Mouse (Mus musculus): ENCODE measurements around the gene Lztr1.

Gene Lztr1

GRCm38 (mm10) chr16:17508546-17509239, at the start of gene Lztr1:
Lztr1 (plus strand) TSS chr16:17508688.
- peak; percentile 88 to 96 for DNase-seq (ENCODE audit: low spot score in 2 of 2)

DNA sequence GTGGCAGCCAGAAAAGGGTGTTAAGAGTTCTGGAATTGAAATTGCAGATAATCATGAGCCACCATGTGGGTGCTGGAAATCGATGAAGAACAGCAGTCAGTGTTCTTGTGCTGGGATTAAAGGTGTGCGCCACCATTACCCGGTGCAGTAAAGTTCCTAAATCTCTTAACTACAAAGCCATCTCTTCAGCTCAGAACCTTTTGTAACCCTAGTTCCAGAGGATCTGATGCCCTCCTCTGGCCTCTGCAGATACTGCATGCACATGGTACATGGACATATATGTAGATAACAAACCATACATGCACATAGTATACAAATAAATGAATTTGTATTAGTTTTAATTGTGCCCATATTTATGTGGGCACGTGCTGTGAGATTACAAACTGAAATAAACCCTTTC, 48.2 kb upstream of the Lztr1 start:
- DNase-seq (ENCODE audit: low spot score in 2 of 2), result no peak

DNA sequence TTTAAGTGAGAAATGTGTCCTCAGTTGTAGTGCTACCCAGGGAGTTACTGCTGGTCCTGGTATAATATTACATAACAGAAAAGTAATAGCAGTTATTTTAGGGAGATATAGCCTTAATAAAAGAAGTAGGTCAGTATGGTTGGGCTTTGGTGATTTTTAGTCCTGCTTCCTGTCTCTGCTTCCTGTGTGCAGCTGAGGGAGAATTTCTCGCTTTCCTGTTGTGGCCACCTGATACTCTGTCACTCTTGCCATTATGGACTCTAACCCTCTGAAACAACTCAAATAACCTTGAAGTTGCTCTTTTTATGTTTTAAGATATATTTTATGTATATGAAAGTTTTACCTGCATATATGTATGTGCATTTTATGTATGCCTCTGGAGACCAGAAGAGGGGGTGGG, 46.9 kb upstream of the Lztr1 start:
- no peak for DNase-seq (ENCODE audit: low spot score in 2 of 2)

DNA sequence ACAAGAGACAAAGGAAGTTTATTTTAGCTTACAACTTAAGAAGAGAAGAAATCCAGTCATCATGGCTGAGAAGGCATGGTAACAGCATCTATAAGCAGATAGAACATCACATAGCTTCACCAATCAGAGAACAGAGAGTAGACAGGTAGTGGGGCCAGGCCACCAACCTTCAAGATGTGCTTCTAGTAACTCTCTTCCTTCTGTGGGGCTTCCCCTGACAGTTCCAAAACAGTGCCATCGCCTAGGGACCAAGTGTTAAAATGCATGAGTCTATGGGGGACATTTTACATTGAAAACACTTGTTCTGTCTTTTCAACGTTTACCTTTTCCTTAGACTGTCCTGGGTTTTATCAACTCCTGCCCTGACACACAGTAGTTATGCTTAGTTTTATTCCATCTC, 45.3 kb upstream of the Lztr1 start:
- DNase-seq (ENCODE audit: low spot score in 2 of 2), result no peak

DNA sequence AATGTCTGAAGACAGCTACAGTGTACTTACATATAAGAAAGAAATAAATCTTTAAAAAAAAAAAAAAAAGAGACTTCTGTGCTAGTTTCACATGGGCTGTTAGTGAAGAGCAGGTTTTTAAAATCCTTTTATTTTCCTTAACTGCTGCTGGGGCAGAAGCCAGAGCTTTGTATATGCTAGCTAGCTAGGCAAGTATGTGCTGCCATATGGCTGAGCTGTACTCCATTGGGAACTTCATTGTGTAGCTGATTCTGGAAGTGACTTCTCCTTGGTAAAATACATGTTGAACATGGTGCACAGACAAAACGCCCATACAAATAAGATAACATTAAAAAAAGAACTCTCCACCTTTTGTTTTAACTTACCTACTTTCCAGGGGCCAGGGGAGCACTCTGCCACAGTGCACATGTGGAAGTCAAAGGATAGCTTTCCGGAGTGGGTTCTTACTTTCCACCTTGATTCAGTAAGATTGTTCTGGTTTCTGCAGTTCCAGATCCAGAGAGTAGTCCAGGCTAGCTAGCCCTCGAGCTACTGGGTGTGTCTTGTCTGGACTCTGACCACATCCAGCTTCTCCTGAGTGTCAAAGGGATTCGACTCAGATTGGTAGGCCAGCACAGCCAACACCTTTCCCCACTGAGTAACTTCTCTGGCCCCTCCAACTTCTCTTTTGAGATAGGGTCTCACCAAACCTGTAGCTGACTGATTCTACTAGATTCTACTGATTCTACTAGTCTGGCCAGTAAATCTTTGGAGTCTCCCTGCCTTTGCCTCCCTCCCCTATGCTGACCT, 41.4 kb upstream of the Lztr1 start:
- DNase-seq (ENCODE audit: low spot score in 2 of 2), result no peak

GRCm38 (mm10) chr16:17472498-17472897, 36.0 kb upstream of the Lztr1 start:
- no peak for DNase-seq (ENCODE audit: low spot score in 2 of 2)

DNA sequence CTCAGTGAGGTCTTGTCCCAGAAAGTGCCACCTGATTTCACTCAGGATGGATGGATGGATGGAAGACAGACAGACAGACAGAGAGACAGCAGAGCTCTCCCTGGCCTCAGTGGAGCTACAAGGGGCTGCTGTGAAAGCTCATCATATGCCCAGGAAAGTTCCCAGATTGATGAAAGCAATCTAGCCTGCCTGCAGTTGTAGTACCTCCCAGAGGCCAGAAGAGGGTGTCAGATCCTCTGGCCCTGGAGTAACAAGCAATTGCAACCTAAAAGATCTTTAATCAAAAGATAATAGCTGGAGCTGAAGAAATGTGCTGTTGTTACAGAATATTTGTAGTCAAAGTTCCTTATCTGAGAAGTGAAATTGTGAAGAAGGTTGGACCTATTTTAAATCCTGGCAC, 34.4 kb upstream of the Lztr1 start:
- peak in 1 of 2 experiments; percentile 59 for DNase-seq (ENCODE audit: low spot score in 2 of 2)

DNA sequence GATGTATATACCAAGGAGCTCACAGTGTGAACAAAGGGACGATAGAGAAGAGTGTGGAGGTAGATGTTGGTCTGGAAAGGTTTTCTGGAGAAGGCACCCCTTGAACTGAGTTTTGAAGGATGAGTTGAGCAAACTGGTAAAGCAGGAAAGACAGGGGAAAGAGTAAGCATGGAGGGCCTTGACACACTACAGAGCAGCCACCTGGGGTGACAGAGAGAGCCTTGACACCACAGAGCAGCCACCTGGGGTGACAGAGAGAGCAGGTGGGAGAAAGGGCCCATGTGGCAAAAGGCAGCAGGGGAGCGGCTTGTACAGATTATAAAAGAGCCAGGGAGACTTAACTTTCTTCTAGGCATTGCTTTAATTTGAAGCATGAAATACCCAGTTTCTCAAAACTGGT, 33.7 kb upstream of the Lztr1 start:
- DNase-seq (ENCODE audit: low spot score in 2 of 2), result no peak

DNA sequence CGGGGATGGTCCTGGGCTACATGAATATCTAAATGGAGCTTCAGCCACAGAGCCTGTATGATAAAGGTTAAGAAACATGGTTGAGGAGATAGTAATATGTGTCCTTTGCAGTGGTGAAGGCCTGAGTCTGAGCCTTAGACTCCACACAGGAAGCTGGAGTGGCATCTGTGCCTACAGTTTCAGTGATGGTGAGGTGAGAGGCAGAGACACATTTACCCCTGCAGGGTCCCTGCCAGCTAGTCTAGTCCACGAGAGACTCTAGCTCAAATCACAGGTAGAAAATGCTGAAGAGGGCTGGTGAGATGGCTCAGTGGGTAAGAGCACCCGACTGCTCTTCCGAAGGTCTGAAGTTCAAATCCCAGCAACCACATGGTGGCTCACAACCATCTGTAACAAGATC, 33.2 kb upstream of the Lztr1 start:
- DNase-seq (ENCODE audit: low spot score in 2 of 2), result no peak

DNA sequence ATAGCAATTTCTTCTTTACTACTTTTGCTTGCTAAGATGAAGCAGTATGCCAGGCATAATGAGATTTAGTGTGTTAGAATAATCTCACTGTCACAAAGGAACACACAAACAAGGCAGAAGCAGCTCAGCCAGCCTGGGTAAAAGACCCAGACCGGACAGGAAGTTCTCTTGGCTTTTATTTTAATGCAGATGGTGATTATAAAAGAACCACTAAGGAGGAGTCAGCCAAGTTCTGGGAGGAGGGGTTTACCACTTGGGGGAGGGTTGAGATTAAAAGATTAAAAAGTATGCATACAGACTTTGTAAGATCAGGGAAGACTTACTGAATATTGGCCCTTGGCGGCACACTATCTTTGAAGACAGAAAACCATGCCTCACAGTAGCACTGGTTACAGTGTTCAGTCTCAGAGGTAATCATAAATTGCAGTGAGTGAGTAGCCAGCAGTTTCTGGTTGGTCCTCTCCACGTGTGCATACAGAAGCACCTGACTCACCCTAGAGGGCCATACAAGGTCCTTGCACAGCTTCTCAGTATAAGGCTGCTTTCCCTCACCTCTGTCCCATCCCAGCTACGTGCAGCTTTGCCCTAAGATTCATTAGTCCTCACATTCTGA, 30.1 kb upstream of the Lztr1 start:
- no peak for DNase-seq (ENCODE audit: low spot score in 2 of 2)

GRCm38 (mm10) chr16:17481465-17481864, 27.0 kb upstream of the Lztr1 start:
- no peak for DNase-seq (ENCODE audit: low spot score in 2 of 2)

DNA sequence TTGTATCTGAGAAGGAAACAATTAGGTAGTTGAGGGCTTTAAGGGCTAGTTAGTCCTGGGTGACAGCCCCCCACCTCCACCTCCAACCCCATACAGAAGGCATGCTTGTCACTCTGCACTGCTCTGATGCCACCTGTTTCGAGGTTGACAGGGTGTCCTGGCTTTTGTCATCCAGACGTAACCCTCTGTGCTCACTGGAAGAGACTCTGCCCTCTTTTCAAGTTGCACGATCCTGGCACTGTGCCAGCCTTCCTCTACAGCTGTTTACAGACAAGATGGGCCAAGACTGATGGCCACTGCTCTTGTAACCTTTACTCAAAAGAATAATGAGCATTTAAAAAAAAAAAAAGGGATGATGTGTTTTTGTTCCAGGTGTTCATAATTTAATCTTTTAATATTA, 22.0 kb upstream of the Lztr1 start:
- no peak for DNase-seq (ENCODE audit: low spot score in 2 of 2)

GRCm38 (mm10) chr16:17488478-17489468, 19.7 kb upstream of the Lztr1 start:
- peak in 1 of 2 experiments; percentile 41 for DNase-seq (ENCODE audit: low spot score in 2 of 2)

- no peak for DNase-seq (ENCODE audit: low spot score in 2 of 2)
Measured at GRCm38 (mm10) chr16:17489469-17490111, 18.9 kb upstream of the Lztr1 start, which contains the start of gene Aifm3. Aifm3 (plus strand) TSS chr16:17489611.

DNA sequence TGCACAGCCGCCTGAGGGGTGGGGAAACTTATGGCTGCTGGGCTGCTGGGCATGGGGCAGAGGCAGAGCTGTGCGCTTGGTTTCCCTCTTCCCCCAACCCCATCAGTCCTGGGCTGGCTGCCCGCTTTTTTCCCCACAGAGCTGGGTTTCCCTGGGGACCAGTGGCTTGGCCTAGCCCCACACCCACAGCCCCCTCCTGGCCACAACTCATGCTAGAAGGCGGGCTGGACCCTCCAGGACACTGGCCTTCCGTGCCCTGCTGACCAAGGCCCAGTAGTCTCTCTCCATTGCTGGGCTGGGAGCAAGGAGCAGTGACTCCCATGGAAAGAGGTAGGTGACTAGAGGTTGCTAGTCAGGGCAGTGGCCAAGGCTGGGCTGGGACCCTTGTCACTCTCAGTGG, 17.3 kb upstream of the Lztr1 start:
- no peak for DNase-seq (ENCODE audit: low spot score in 2 of 2)

DNA sequence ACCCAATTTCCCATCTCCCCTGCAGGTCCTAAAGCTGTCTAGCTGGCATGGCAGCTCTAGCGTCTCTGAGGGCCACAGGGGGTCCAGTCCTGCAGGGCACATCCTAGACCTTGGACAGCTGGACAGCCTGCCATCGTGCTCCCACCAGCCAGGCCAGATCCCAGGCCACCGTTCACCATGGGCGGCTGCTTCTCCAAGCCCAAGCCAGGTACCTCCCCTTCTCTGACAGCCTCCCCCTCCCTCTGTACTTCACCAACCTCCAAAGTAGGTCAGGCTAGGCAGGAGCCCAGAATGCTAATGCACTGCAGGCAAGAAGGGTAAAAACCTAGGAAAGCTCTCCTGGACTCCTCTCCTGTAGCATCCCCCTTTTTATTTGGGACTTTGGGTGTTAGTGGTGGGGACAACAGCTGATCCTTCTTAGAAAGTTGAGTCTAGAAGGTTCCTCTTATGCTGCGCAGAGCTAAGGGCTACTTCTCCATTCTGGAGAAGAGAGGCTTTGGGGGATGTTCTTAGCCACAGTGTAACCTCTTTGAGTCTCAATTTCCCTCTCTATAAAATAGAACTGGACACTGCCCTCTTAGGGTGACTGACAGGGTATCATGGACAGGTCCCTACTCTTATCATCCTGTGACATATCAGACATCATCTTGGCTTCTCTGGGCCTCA, 16.5 kb upstream of the Lztr1 start:
- peak in 1 of 2 experiments; percentile 40 for DNase-seq (ENCODE audit: low spot score in 2 of 2)

DNA sequence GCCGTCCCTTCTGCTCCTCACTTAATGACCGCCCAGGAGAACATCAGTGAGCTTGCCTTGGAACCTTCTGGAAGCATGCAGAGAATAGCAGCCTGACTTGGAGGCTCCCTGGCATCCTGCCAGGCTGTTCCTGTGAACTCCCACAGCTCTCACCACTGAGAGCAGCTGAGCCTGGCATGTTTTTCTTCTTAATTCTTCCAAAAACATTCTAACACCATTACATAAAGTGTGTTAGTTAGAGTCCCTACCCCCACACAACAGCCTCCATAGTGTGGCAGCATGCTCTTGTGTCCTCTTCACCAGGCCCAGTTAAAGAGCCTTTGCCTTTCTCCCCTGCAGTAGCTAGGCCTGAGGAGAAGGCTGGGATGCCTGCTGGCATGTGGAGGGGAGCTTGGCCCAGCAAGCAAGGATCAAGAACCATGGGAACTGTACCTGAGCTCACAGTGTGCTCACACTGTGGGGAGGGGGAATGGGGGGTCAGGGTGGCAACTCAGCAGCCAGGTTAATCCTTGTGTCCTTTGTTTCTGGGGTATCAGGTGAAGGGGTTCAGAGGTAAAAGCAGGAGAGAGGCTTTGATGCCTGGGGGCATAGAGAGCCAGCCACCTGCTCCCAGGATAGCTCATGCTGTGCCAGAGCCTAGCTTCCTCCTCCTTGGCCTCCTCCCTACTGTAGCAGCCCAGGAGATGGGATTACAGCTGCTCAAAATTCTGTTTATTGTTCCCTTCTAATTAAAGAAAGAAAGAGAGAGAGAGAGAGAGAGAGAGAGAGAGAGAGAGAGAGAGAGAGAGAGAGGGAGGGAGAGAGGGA, 11.8 kb upstream of the Lztr1 start:
- DNase-seq (ENCODE audit: low spot score in 2 of 2), result peak; percentile 85 to 94

DNA sequence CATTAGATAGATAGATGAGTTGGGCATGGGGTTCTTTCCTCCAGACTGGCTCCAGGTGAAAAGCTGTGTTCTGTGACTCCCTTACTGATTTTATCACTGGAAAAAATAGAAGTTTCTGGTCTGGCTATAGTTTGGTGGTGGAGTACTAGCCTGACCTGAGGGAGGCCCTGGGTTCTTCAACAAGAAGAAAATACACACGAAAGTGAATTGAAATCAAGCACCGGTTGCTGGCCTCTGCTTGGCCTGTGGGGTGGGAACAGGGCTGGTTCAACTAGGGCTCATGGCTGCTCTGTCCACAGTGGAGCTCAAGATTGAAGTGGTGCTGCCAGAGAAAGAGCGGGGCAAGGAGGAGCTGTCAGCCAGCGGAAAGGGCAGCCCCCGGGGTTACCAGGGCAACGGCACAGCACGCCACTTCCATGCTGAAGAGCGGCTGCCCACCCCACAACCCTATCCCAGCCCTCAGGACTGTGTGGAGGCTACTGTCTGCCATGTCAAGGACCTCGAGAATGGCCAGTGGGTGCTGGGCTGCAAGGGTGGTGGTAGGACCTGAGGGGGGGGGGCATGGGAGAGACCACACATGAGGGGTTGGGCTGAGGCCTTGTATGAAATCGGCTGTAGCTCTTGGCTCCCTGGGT, 9.1 kb upstream of the Lztr1 start:
- DNase-seq (ENCODE audit: low spot score in 2 of 2), result no peak

GRCm38 (mm10) chr16:17502681-17503080, 5.8 kb upstream of the Lztr1 start:
- no peak for DNase-seq (ENCODE audit: low spot score in 2 of 2)
